ENCODE assay signal across 17 mouse cellular contexts in the genomic region with DNA sequence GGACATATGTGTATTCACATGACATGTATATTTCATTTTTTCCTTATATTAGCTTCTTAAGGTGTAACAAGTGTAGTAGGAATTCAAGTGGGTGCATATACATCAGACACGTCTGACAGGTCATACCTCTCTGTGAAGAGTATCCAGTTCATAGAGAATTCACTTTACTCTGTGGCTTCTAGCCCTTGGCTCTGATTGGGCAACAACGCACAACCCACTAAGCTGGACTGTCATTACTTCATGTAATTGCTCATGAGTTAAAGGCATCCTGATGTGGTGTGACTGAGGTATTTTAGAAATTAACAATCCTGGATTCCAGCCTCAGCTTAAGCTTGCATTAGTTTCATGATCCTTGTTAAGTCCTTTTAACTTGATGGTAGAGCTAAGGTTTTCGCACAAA.
"Had no signal": no experiment of that assay in that cellular context is flagged by ENCODE, and none has a peak within 500 bp of the region (broad histone marks: within the 10 kb centered on the region; RNA-seq: fewer than 3 reads in every experiment).

No protein-coding gene starts in this region.

- DNase-seq: gastrocnemius, adult 2 months; gastrocnemius, postnatal 10 days; liver had no signal

- H3K9ac ChIP-seq: heart, embryonic 13.5 days; heart, embryonic 15.5 days; hindbrain, embryonic 13.5 days; hindbrain, embryonic 15.5 days; limb, embryonic 12.5 days; liver, embryonic 12.5 days; liver, embryonic 14.5 days had no signal

- H3K4me1 ChIP-seq: heart, embryonic 13.5 days; heart, embryonic 15.5 days; hindbrain, embryonic 13.5 days; hindbrain, embryonic 15.5 days; limb, embryonic 10.5 days; limb, embryonic 12.5 days; liver, embryonic 12.5 days had no signal

- H3K36me3 ChIP-seq: heart, embryonic 13.5 days; heart, embryonic 15.5 days; hindbrain, embryonic 13.5 days; hindbrain, embryonic 15.5 days; limb, embryonic 10.5 days; limb, embryonic 12.5 days; liver, embryonic 12.5 days had no signal

- H3K27me3 ChIP-seq: heart, embryonic 13.5 days; heart, embryonic 15.5 days; hindbrain, embryonic 13.5 days; hindbrain, embryonic 15.5 days; limb, embryonic 12.5 days; liver, embryonic 12.5 days had no signal

- H3K9me3 ChIP-seq: heart, embryonic 13.5 days; heart, embryonic 15.5 days; hindbrain, embryonic 13.5 days; hindbrain, embryonic 15.5 days; limb, embryonic 10.5 days; limb, embryonic 12.5 days; liver, embryonic 12.5 days had no signal

- H3K4me2 ChIP-seq: heart, embryonic 11.5 days; heart, embryonic 13.5 days; heart, embryonic 15.5 days; hindbrain, embryonic 13.5 days; hindbrain, embryonic 15.5 days; limb, embryonic 12.5 days; liver, embryonic 12.5 days had no signal

- H3K4me3 ChIP-seq: gastrocnemius, adult 2 months; heart, adult 2 months; heart, embryonic 13.5 days; heart, embryonic 15.5 days; hindbrain, embryonic 13.5 days; hindbrain, embryonic 15.5 days; layer of hippocampus, adult 2 months; left cerebral cortex, adult 2 months; limb, embryonic 10.5 days; limb, embryonic 12.5 days; liver, embryonic 12.5 days had no signal

- ATAC-seq: hindbrain, postnatal 0 days; intestine, embryonic 16.5 days; liver, embryonic 12.5 days had no signal

- H3K27ac ChIP-seq: gastrocnemius, adult 2 months; heart, adult 2 months; heart, embryonic 13.5 days; heart, embryonic 15.5 days; hindbrain, embryonic 13.5 days; hindbrain, embryonic 15.5 days; hindbrain, postnatal 0 days; layer of hippocampus, adult 2 months; left cerebral cortex, adult 2 months; limb, embryonic 10.5 days; limb, embryonic 12.5 days; liver, embryonic 12.5 days; liver, embryonic 14.5 days had no signal
